Comparison of ENCODE assay signal across 31 mouse cellular contexts in the genomic region with DNA sequence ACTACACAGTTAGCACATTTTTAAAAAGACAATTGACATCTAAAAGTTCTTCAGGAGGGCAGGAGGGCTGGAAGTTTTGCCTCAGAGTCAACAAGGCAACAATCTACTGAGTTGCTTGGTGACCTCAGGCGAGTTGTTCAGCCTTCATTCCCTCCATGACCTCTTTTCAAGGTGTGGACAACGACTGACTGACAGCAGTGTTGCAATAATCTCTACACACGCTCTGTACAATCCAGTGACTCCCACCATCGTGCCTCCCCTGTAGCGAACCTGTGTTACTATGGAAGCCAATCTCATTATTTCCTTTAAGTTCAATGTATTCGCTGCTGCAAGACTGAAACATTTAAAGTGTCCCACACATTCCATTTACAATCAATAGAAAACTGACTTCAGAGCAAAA. TPM values are rescaled to one million over a fixed set of nuclear protein-coding genes. Genes with fewer than 3 reads are reported as not detected.
A peak's percentile ranks its signal among the peaks of the same experiment; 100 is the strongest.
DNase-seq lines count a peak whose midpoint lies in the region; ATAC-seq and TF ChIP-seq lines count a peak whose summit lies in the region.
"Had no signal": no experiment of that assay in that cellular context is flagged by ENCODE, and none has a peak within 500 bp of the region (broad histone marks: within the 10 kb centered on the region; RNA-seq: fewer than 3 reads in every experiment).

No protein-coding gene starts in this region.

- H3K27me3 ChIP-seq in forebrain, embryonic 10.5 days (ENCODE audit: poor library complexity, severe bottlenecking): no peaks in the 10 kb centered on the region
- H3K27me3 ChIP-seq in forebrain, embryonic 14.5 days (replicated peaks; ENCODE audit: control insufficient read depth, insufficient read depth, low read length): no peaks in the 10 kb centered on the region
- no peaks in the 10 kb centered on the region for H3K27me3 ChIP-seq in heart, embryonic 12.5 days (replicated peaks)
- H3K27me3 ChIP-seq in kidney, adult 2 months (replicated peaks; ENCODE audit: control insufficient read depth, insufficient read depth, low read length): no peaks in the 10 kb centered on the region
- H3K27me3 ChIP-seq in limb, embryonic 10.5 days (ENCODE audit: low read depth, poor library complexity, severe bottlenecking): no peaks in the 10 kb centered on the region
- H3K27me3 ChIP-seq: CH12.LX; embryonic facial prominence, embryonic 15.5 days; forebrain, embryonic 12.5 days; hindbrain, embryonic 12.5 days; hindbrain, embryonic 15.5 days had no signal

- ATAC-seq in forebrain, embryonic 14.5 days: no peak
- ATAC-seq in heart, embryonic 12.5 days (ENCODE audit: insufficient number of reproducible peaks, low FRiP score): no peak
- ATAC-seq: forebrain, embryonic 16.5 days; intestine, postnatal 0 days; Patski had no signal

- WGBS in forebrain, embryonic 10.5 days: 82% methylated on average over 6 of the region's 6 CpGs
- 61% methylated on average over 6 of the region's 6 CpGs for WGBS in forebrain, embryonic 14.5 days
- 38% methylated on average over 6 of the region's 6 CpGs for WGBS in heart, embryonic 12.5 days
- 68% methylated on average over 6 of the region's 6 CpGs for WGBS in kidney, adult 2 months
- 75% methylated on average over 6 of the region's 6 CpGs for WGBS in limb, embryonic 10.5 days

- peak; percentile 6 for DNase-seq in forebrain, embryonic 10.5 days (ENCODE audit: extremely low spot score, low spot score)
- no peak for DNase-seq in forebrain, embryonic 14.5 days (ENCODE audit: low spot score)
- no peak for DNase-seq in heart, adult 8-10 months (ENCODE audit: low spot score)
- no peak for DNase-seq in kidney, adult 2 months
- no peak for DNase-seq in kidney, adult 9 months
- DNase-seq in limb, embryonic 10.5 days (ENCODE audit: low spot score): peak; percentile 27
- DNase-seq: adrenal gland, postnatal 10 days; adrenal gland, postnatal 36 days; B cell, adult 2 months; cerebellum, adult 18-20 months; cerebellum, adult 9-10 months; cerebellum, postnatal 14 days; gastrocnemius, postnatal 10 days; gastrocnemius, postnatal 36 days had no signal

- H3K9ac ChIP-seq in forebrain, embryonic 14.5 days (ENCODE audit: low read length): no peak overlapping the region
- H3K9ac ChIP-seq in heart, embryonic 12.5 days: no peak overlapping the region
- H3K9ac ChIP-seq: embryonic facial prominence, embryonic 15.5 days; forebrain, embryonic 12.5 days; hindbrain, embryonic 12.5 days; hindbrain, embryonic 15.5 days had no signal

- no peak for TF ChIP-seq CTCF in kidney, adult 2 months (conservative IDR thresholded peaks at IDR 0.05; ENCODE audit: insufficient read depth, insufficient read length, low read depth, low read length)

- H3K4me1 ChIP-seq in forebrain, embryonic 10.5 days: peaks cover 8% of the 10 kb centered on the region
- peaks cover 5% of the 10 kb centered on the region; the same call in 1 of the 2 replicates for H3K4me1 ChIP-seq in forebrain, embryonic 14.5 days (ENCODE audit: control insufficient read depth, insufficient read depth, low read length)
- H3K4me1 ChIP-seq in heart, embryonic 12.5 days (replicated peaks): peaks cover 7% of the 10 kb centered on the region
- H3K4me1 ChIP-seq in kidney, adult 2 months (ENCODE audit: control insufficient read depth, insufficient read depth, low read length): no peaks in the 10 kb centered on the region
- H3K4me1 ChIP-seq in limb, embryonic 10.5 days: 0 out of 2 replicates have a peak, but pooled peaks cover 2% of the 10 kb centered on the region

- H3K9me3 ChIP-seq in forebrain, embryonic 10.5 days: no peaks in the 10 kb centered on the region
- no peaks in the 10 kb centered on the region for H3K9me3 ChIP-seq in forebrain, embryonic 14.5 days (replicated peaks; ENCODE audit: control insufficient read depth, low read length)
- no peaks in the 10 kb centered on the region for H3K9me3 ChIP-seq in heart, embryonic 12.5 days (replicated peaks)
- no peaks in the 10 kb centered on the region for H3K9me3 ChIP-seq in limb, embryonic 10.5 days (replicated peaks)
- H3K9me3 ChIP-seq: embryonic facial prominence, embryonic 15.5 days; forebrain, embryonic 12.5 days; G1E; hindbrain, embryonic 12.5 days; hindbrain, embryonic 15.5 days had no signal

- H3K4me3 ChIP-seq in forebrain, embryonic 10.5 days: no peak overlapping the region
- no peak overlapping the region for H3K4me3 ChIP-seq in forebrain, embryonic 14.5 days (ENCODE audit: low read depth, low read length)
- H3K4me3 ChIP-seq in heart, embryonic 12.5 days: no peak overlapping the region
- no peak overlapping the region for H3K4me3 ChIP-seq in kidney, adult 2 months (ENCODE audit: insufficient read depth, low read depth, low read length)
- no peak overlapping the region for H3K4me3 ChIP-seq in limb, embryonic 10.5 days
- H3K4me3 ChIP-seq: embryonic facial prominence, embryonic 15.5 days; forebrain, embryonic 12.5 days; hindbrain, embryonic 12.5 days; hindbrain, embryonic 15.5 days had no signal

- no peak overlapping the region for H3K27ac ChIP-seq in forebrain, embryonic 10.5 days
- H3K27ac ChIP-seq in forebrain, embryonic 14.5 days (ENCODE audit: low read depth, low read length): no peak overlapping the region
- peak overlapping the region; percentile 40; the same call in 1 of the 2 replicates for H3K27ac ChIP-seq in heart, embryonic 12.5 days (ENCODE audit: poor library complexity, severe bottlenecking)
- H3K27ac ChIP-seq in kidney, adult 2 months (ENCODE audit: insufficient read depth, low read depth, low read length): peak overlapping the region; percentile 26
- H3K27ac ChIP-seq in limb, embryonic 10.5 days: no peak overlapping the region
- H3K27ac ChIP-seq: embryonic facial prominence, embryonic 15.5 days; forebrain, embryonic 12.5 days; hindbrain, embryonic 12.5 days; hindbrain, embryonic 15.5 days had no signal

- H3K4me2 ChIP-seq in forebrain, embryonic 14.5 days (ENCODE audit: low read length): no peak overlapping the region
- H3K4me2 ChIP-seq in heart, embryonic 12.5 days: no peak overlapping the region
- H3K4me2 ChIP-seq: embryonic facial prominence, embryonic 15.5 days; forebrain, embryonic 12.5 days; hindbrain, embryonic 12.5 days; hindbrain, embryonic 15.5 days had no signal

- no peaks in the 10 kb centered on the region for H3K36me3 ChIP-seq in forebrain, embryonic 10.5 days (replicated peaks)
- H3K36me3 ChIP-seq in forebrain, embryonic 14.5 days (ENCODE audit: control insufficient read depth, insufficient read depth, low read length): no peaks in the 10 kb centered on the region
- no peaks in the 10 kb centered on the region for H3K36me3 ChIP-seq in heart, embryonic 12.5 days
- H3K36me3 ChIP-seq in kidney, adult 2 months (ENCODE audit: control insufficient read depth, insufficient read depth, low read length): no peaks in the 10 kb centered on the region
- H3K36me3 ChIP-seq in limb, embryonic 10.5 days: no peaks in the 10 kb centered on the region
- H3K36me3 ChIP-seq: embryonic facial prominence, embryonic 15.5 days; forebrain, embryonic 12.5 days; G1E; hindbrain, embryonic 12.5 days; hindbrain, embryonic 15.5 days had no signal

- no peak for TF ChIP-seq POLR2A in kidney, adult 2 months (IDR thresholded peaks at IDR 0.05; ENCODE audit: low read depth, low read length)

RNA-seq across cellular contexts. Expression of a gene that starts 3.9 kb away (rescaled TPM):
- polyA plus RNA-seq in forebrain, embryonic 10.5 days (2016; fragmentation: Nextera tagmentation; extraction: Ambion mirVana): not detected in 2 replicates
- not detected in 2 replicates for polyA plus RNA-seq in forebrain, embryonic 14.5 days (2014; fragmentation: Nextera tagmentation; extraction: Ambion mirVana)
- not detected in 2 replicates for polyA plus RNA-seq in heart, embryonic 12.5 days (2016; fragmentation: Nextera tagmentation; extraction: Ambion mirVana)
- not detected for total RNA-seq in heart, adult 8-10 months (2022)
- polyA plus RNA-seq in kidney, adult 2 months (2012; rRNA removed): not detected in 2 replicates
- not detected in 2 replicates for polyA plus RNA-seq in limb, embryonic 10.5 days (2016; fragmentation: Nextera tagmentation; extraction: Ambion mirVana)
- total RNA-seq: adrenal gland, postnatal 10 days; adrenal gland, postnatal 36 days; CH12.LX; common myeloid progenitor, adult 5-6 weeks; G1E; gastrocnemius, adult 18-20 months; gastrocnemius, postnatal 10 days; gastrocnemius, postnatal 36 days; granulocyte monocyte progenitor cell, adult 5-6 weeks; heart, postnatal 10 days; hematopoietic stem cell, adult 5-6 weeks had no signal
- polyA plus RNA-seq: embryonic facial prominence, embryonic 15.5 days; forebrain, embryonic 12.5 days; G1E; heart, embryonic 14.5 days; hindbrain, embryonic 12.5 days; intestine, embryonic 14.5 days; intestine, postnatal 0 days; Patski had no signal

RNA-seq across cellular contexts. Expression of a gene that starts 12.4 kb away (rescaled TPM):
- polyA plus RNA-seq in forebrain, embryonic 10.5 days (2016; fragmentation: Nextera tagmentation; extraction: Ambion mirVana): 0.77 and 2.2 TPM in 2 replicates
- 0.96 and 1.0 TPM in 2 replicates for polyA plus RNA-seq in forebrain, embryonic 14.5 days (2014; fragmentation: Nextera tagmentation; extraction: Ambion mirVana)
- 1.0 and 1.5 TPM in 2 replicates for polyA plus RNA-seq in heart, embryonic 12.5 days (2016; fragmentation: Nextera tagmentation; extraction: Ambion mirVana)
- total RNA-seq in heart, adult 8-10 months (2022): 1 to 10 TPM in 1 of 4 experiments, under 1 TPM in 3; 0.44 to 1.3 (median 0.59) TPM
- polyA plus RNA-seq in kidney, adult 2 months (2012; rRNA removed): 16.4 and 16.6 TPM in 2 replicates
- 2.9 and 4.2 TPM in 2 replicates for polyA plus RNA-seq in limb, embryonic 10.5 days (2016; fragmentation: Nextera tagmentation; extraction: Ambion mirVana)
- total RNA-seq: G1E; granulocyte monocyte progenitor cell, adult 5-6 weeks had no signal
- polyA plus RNA-seq: G1E, Patski had no signal

Comparison
In these comparisons a context has a peak if more than half of its experiments do, and no peak if none do; other contexts are left out.
1. DNase-seq: peak in forebrain, embryonic 10.5 days (single experiment) and limb, embryonic 10.5 days (single experiment); none in forebrain, embryonic 14.5 days (single experiment), heart, adult 8-10 months (single experiment), kidney, adult 2 months (single experiment) and kidney, adult 9 months (single experiment).
2. H3K27ac ChIP-seq: peak in heart, embryonic 12.5 days (single experiment) and kidney, adult 2 months (single experiment); none in forebrain, embryonic 10.5 days (single experiment), forebrain, embryonic 14.5 days (single experiment) and limb, embryonic 10.5 days (single experiment).